Comparison of ENCODE assay signal across 10 mouse cellular contexts in genomic region chr4:82891049-82891448, GRCm38 (mm10). TPM values are rescaled to one million over a fixed set of nuclear protein-coding genes. Genes with fewer than 3 reads are reported as not detected.
DNase-seq lines count a peak whose midpoint lies in the region; ATAC-seq lines count a peak whose summit lies in the region.
"Had no signal": no experiment of that assay in that cellular context is flagged by ENCODE, and none has a peak within 500 bp of the region (broad histone marks: within the 10 kb centered on the region; RNA-seq: fewer than 3 reads in every experiment).

No protein-coding gene starts in this region.

- WGBS in intestine, embryonic 15.5 days: 56% methylated on average over 7 of the region's 7 CpGs

- no peak overlapping the region for H3K4me2 ChIP-seq in intestine, embryonic 15.5 days (replicated peaks)

- intact Hi-C loops in heart, postnatal 10 days (cut with DNase I): no loop called here

- H3K36me3 ChIP-seq in intestine, embryonic 15.5 days: no peaks in the 10 kb centered on the region

- no peaks in the 10 kb centered on the region for H3K27me3 ChIP-seq in intestine, embryonic 15.5 days (replicated peaks)

- H3K9ac ChIP-seq in intestine, embryonic 15.5 days: no peak overlapping the region

- no peak overlapping the region for H3K4me3 ChIP-seq in intestine, embryonic 15.5 days (replicated peaks)

- ATAC-seq in intestine, embryonic 15.5 days: peak; percentile 49; the same call in 1 of the 2 replicates

- no peaks in the 10 kb centered on the region for H3K9me3 ChIP-seq in intestine, embryonic 15.5 days

- peak overlapping the region; percentile 33; the same call in 1 of the 2 replicates for H3K27ac ChIP-seq in intestine, embryonic 15.5 days

- H3K4me1 ChIP-seq in intestine, embryonic 15.5 days (replicated peaks): no peaks in the 10 kb centered on the region; the same call in 1 of the 2 replicates

- DNase-seq in heart, postnatal 10 days: peak; percentile 16
- no peak for DNase-seq in heart, adult 18-20 months
- peak; percentile 10 for DNase-seq in right cerebral cortex, postnatal 4 days
- no peak for DNase-seq in right cerebral cortex, postnatal 36 days (ENCODE audit: low spot score in 2 of 2)
- DNase-seq in spleen, postnatal 4 days (ENCODE audit: low spot score in 2 of 2): no peak
- no peak for DNase-seq in frontal cortex, adult 2 months (ENCODE audit: extremely low spot score in 1 of 2, low spot score in 1 of 2)
- DNase-seq in left cerebral cortex, adult 8-10 months (ENCODE audit: low spot score in 2 of 2): no peak

RNA-seq across cellular contexts. Expression of gene Cer1, which starts 6.1 kb away (rescaled TPM):
- total RNA-seq in heart, postnatal 10 days (2021): not detected
- not detected for total RNA-seq in heart, adult 18-20 months (2021)
- polyA plus RNA-seq in intestine, embryonic 15.5 days (2015; fragmentation: Nextera tagmentation; extraction: Ambion mirVana): 0.21 TPM in 1 of 2 replicates, not detected in the other
- 0.04 TPM in 1 of 2 replicates, not detected in the other for polyA plus RNA-seq in frontal cortex, adult 2 months (2012; rRNA removed)
- under 1 TPM in 3 of 4 experiments, not detected in 1; 0.28 to 0.89 (median 0.37) TPM for total RNA-seq in left cerebral cortex, adult 8-10 months (2022)
- total RNA-seq: gastrocnemius, adult 18-20 months had no signal
- polyA plus RNA-seq: spleen, adult 2 months had no signal

RNA-seq across cellular contexts. Expression of gene Zdhhc21, which starts 31.3 kb away (rescaled TPM):
- 10 to 100 TPM; 15.1 to 19.2 TPM for total RNA-seq in heart, postnatal 10 days (2021)
- 10 to 100 TPM in 1 of 2 experiments, 1 to 10 TPM in 1; 9.3 to 10.0 TPM for total RNA-seq in heart, adult 18-20 months (2021)
- polyA plus RNA-seq in intestine, embryonic 15.5 days (2015; fragmentation: Nextera tagmentation; extraction: Ambion mirVana): 15.0 and 17.7 TPM in 2 replicates
- 15.6 and 16.7 TPM in 2 replicates for polyA plus RNA-seq in frontal cortex, adult 2 months (2012; rRNA removed)
- 10 to 100 TPM; 49.9 to 65.6 (median 58.2) TPM for total RNA-seq in left cerebral cortex, adult 8-10 months (2022)

Comparison
In these comparisons a context has a peak if more than half of its experiments do, and no peak if none do; other contexts are left out.
1. DNase-seq: peak in heart, postnatal 10 days (2 of 2) and right cerebral cortex, postnatal 4 days (single experiment); none in heart, adult 18-20 months (0 of 2), right cerebral cortex, postnatal 36 days (0 of 2), spleen, postnatal 4 days (0 of 2), frontal cortex, adult 2 months (0 of 2) and left cerebral cortex, adult 8-10 months (0 of 2).